ENCODE assay signal across 8 mouse cellular contexts in the genomic region with DNA sequence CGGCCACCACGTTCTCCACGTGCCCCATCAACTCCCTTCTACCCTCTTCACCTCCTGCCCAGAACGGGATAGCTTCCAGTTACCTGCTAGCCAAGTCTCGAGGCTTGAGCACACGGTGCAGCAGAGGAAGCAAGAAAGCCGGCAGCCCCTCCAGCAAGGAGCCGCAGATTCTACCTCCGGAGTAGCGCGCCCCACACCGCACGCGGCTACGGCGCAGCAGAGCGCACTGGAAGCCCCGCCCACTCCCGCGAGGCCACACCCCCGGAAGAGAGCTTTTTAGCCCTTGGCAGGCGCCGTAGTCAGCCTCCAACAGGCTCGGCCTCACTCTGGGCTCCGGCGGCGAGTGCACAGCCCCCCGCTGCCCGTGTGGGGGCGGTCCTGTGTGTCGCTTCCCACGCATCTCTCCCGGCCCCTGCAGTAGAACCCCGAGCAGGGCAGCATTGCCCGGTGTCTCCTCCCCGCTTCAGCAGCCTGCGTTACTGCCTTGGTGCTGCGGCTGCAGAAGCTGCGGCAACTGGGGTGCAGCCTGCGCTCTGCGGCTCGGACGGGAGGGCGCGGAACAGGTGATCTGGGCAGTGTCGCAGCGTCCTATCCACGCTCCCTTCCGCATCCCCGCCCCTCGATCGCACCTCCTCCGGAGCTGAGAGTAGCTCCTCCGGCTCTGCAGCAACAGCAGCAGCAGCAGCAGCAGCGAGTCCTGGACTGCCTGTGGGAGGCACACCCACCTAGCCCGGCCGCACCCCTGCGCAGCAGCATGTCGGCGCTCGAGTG. TPM values are rescaled to one million over a fixed set of nuclear protein-coding genes. Genes with fewer than 3 reads are reported as not detected.
DNase-seq lines count a peak whose midpoint lies in the region; ATAC-seq and TF ChIP-seq lines count a peak whose summit lies in the region.

A gene (minus strand): TSS at position 239 of the 771 bp plus-strand sequence.
A gene (plus strand): TSS at position 567 of the 771 bp plus-strand sequence.

- no peaks in the 10 kb centered on the region for H3K9me3 ChIP-seq in ES-E14 (ENCODE audit: control insufficient read depth, insufficient read depth, low read depth, low read length)
- no peaks in the 10 kb centered on the region for H3K9me3 ChIP-seq in forebrain, embryonic 15.5 days

- peak; percentile 97 for ATAC-seq in forebrain, embryonic 15.5 days (replicated peaks)
- ATAC-seq in neutrophil, adult 5-6 weeks (ENCODE audit: extremely low read depth, insufficient number of reproducible peaks, low FRiP score, poor library complexity, severe bottlenecking), result peak; percentile 90

- peaks cover 0 to 7% of the 10 kb centered on the region in 2 experiments; a peak in 2 of 4 replicates for H3K4me1 ChIP-seq in ES-E14 (ENCODE audit: control insufficient read depth in 2 of 2, insufficient read depth in 2 of 2, low read length in 2 of 2, poor library complexity in 1 of 2)
- peaks cover 21% of the 10 kb centered on the region for H3K4me1 ChIP-seq in forebrain, embryonic 15.5 days
- no peaks in the 10 kb centered on the region for H3K4me1 ChIP-seq in lung, adult 2 months (ENCODE audit: control insufficient read depth, insufficient read depth, low read length)

- H3K4me2 ChIP-seq in forebrain, embryonic 15.5 days (replicated peaks), result peak within 1 kb of the TSS; percentile 93

- under 1% methylated on average over 60 of the region's 61 CpGs for WGBS in forebrain, embryonic 15.5 days
- under 1% methylated on average over 61 of the region's 61 CpGs for WGBS in lung, adult 2 months

- peak; percentile 88 for DNase-seq in ES-E14 (ENCODE audit: low read depth, low spot score)
- DNase-seq in cerebellum, adult 11-12 months, result peak; percentile 95
- DNase-seq in heart, postnatal 25 days (ENCODE audit: low spot score), result peak; percentile 84
- DNase-seq in layer of hippocampus, adult 18-20 months (ENCODE audit: low spot score in 2 of 2), result peak; percentile 93 to 97
- peak; percentile 97 for DNase-seq in lung, adult 2 months
- peak; percentile 94 to 95 for DNase-seq in thymus, adult 18-20 months

- H3K27ac ChIP-seq in ES-E14 (ENCODE audit: insufficient read depth, low read depth, low read length, poor library complexity, severe bottlenecking), result no peak within 1 kb of the TSS
- peak within 1 kb of the TSS; percentile 90 for H3K27ac ChIP-seq in forebrain, embryonic 15.5 days (replicated peaks)

- H3K9ac ChIP-seq in ES-E14 (ENCODE audit: insufficient read depth, low read depth, low read length, poor library complexity, severe bottlenecking), result peak within 1 kb of the TSS; percentile 87
- peak within 1 kb of the TSS; percentile 74 for H3K9ac ChIP-seq in forebrain, embryonic 15.5 days (replicated peaks)

- in situ Hi-C loops in ES-E14 (cut with MboI; ENCODE audit: low sequenced_read_pairs in 2 of 2, unreplicated experiment in 2 of 2), result no loop called here

- TF ChIP-seq POLR2A in lung, adult 2 months (IDR thresholded peaks at IDR 0.05; ENCODE audit: borderline replicate concordance, extremely low read depth, low read depth, low read length), result peak; percentile 55; the same call in 1 of the 2 replicates

- intact Hi-C loops in heart, postnatal 25 days (cut with DNase I), result loop anchor here (5.0 kb wide), 1 partner anchor 46 kb away; no protein-coding TSS in a partner anchor

- TF ChIP-seq CTCF in lung, adult 2 months (IDR thresholded peaks at IDR 0.05; ENCODE audit: insufficient read depth, low read length), result no peak

- H3K27me3 ChIP-seq in forebrain, embryonic 15.5 days, result no peaks in the 10 kb centered on the region

- no peaks in the 10 kb centered on the region for H3K36me3 ChIP-seq in ES-E14 (ENCODE audit: control insufficient read depth, insufficient read depth, low read length, poor library complexity, severe bottlenecking)
- H3K36me3 ChIP-seq in forebrain, embryonic 15.5 days, result no peaks in the 10 kb centered on the region

- H3K4me3 ChIP-seq in ES-E14 (ENCODE audit: insufficient read depth in 1 of 2, low read depth in 1 of 2, low read length in 2 of 2, poor library complexity in 1 of 2, severe bottlenecking in 1 of 2), result peak within 1 kb of the TSS; percentile 82 to 92
- peak within 1 kb of the TSS; percentile 89 for H3K4me3 ChIP-seq in forebrain, embryonic 15.5 days
- H3K4me3 ChIP-seq in lung, adult 2 months (replicated peaks; ENCODE audit: extremely low read depth, low read depth, low read length), result peak within 1 kb of the TSS; percentile 84

TF ChIP-seq in ES-E14, 5 proteins besides CTCF, POLR2A, EP300 and RAD21:
- TF ChIP-seq ZC3H11A (IDR thresholded peaks at IDR 0.05; ENCODE audit: borderline replicate concordance, low read depth, low read length), result no peak
- peak; percentile 76 for TF ChIP-seq HCFC1 (IDR thresholded peaks at IDR 0.05; ENCODE audit: borderline replicate concordance, insufficient read depth, low read length)

RNA-seq across cellular contexts. Expression of the first gene that starts in this region (rescaled TPM):
- total RNA-seq in ES-E14 (2012; rRNA removed), result 38.2 and 45.2 TPM in 2 replicates
- polyA plus RNA-seq in forebrain, embryonic 15.5 days (2015; fragmentation: Nextera tagmentation; extraction: Ambion mirVana), result 3.8 and 4.0 TPM in 2 replicates
- total RNA-seq in heart, postnatal 25 days (2021), result 1 to 10 TPM; 1.9 to 2.5 TPM
- total RNA-seq in layer of hippocampus, adult 18-20 months (2021), result 1 to 10 TPM; 4.0 to 5.0 TPM
- 1.2 and 6.4 TPM in 2 replicates for polyA plus RNA-seq in lung, adult 2 months (2012; rRNA removed)
- total RNA-seq in neutrophil, adult 5-6 weeks (2017), result 8.4 and 11.8 TPM in 2 replicates

RNA-seq across cellular contexts. Expression of the second gene that starts in this region (rescaled TPM):
- 1.3 and 2.0 TPM in 2 replicates for total RNA-seq in ES-E14 (2012; rRNA removed)
- 25.7 and 28.1 TPM in 2 replicates for polyA plus RNA-seq in forebrain, embryonic 15.5 days (2015; fragmentation: Nextera tagmentation; extraction: Ambion mirVana)
- total RNA-seq in heart, postnatal 25 days (2021), result 1 to 10 TPM; 2.5 to 3.1 TPM
- total RNA-seq in layer of hippocampus, adult 18-20 months (2021), result 10 to 100 TPM; 17.7 to 21.9 TPM
- polyA plus RNA-seq in lung, adult 2 months (2012; rRNA removed), result 2.8 and 4.0 TPM in 2 replicates
- total RNA-seq in neutrophil, adult 5-6 weeks (2017), result 5.9 TPM in 2 replicates
